Mouse (Mus musculus): ENCODE measurements around the gene Unc13a. TPM values are rescaled to one million over a fixed set of nuclear protein-coding genes. Genes with fewer than 3 reads are reported as not detected.
"Not testable (repeated sequence)": the region's sequence is repeated elsewhere in the genome, so short reads cannot be mapped to it uniquely, and the experiment has no call there.

Gene Unc13a
- polyA plus RNA-seq (2016; fragmentation: Nextera tagmentation; extraction: Ambion mirVana): 16.3 and 16.7 TPM in 2 replicates

DNA sequence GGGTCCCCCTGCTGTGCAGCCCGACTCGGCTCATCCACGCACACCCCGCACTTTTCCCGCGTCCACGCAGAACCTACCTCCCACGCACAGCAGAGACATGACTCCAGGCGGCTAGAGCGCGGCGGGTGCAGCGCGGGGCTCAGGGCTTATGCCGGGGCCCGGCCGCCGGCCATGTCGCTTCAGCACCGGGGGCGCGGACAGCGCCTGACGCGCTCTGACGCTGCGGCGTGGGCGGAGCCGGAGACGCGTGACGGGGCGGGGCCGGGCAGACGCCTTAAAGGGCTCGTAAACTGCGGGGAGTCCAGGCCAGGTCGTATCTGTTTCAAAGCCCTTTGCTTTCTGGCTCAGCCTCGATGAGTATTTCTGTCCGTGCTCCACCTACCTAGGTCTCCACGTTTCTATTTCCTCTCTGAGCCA, at the start of gene Unc13a:
TSS of gene Unc13a (minus strand) at position 209 of the 417 bp plus-strand sequence.
- Histone ChIP-seq H3K36me3 (no peaks in the 10 kb centered on the region), H3K27ac (peak within 1 kb of the TSS; percentile 72), H3K9me3 (no peaks in the 10 kb centered on the region), H3K4me3 (peak within 1 kb of the TSS; percentile 75), H3K27me3 (replicated peaks) (peaks cover 42% of the 10 kb centered on the region), H3K4me1 (peaks cover 37% of the 10 kb centered on the region), H3K9ac (peak within 1 kb of the TSS; percentile 70), H3K4me2 (replicated peaks) (peak within 1 kb of the TSS; percentile 90)
- 0% methylated on average over 42 of the region's 42 CpGs for WGBS
- peak; percentile 66 for ATAC-seq (ENCODE audit: low FRiP score, low read depth)

DNA sequence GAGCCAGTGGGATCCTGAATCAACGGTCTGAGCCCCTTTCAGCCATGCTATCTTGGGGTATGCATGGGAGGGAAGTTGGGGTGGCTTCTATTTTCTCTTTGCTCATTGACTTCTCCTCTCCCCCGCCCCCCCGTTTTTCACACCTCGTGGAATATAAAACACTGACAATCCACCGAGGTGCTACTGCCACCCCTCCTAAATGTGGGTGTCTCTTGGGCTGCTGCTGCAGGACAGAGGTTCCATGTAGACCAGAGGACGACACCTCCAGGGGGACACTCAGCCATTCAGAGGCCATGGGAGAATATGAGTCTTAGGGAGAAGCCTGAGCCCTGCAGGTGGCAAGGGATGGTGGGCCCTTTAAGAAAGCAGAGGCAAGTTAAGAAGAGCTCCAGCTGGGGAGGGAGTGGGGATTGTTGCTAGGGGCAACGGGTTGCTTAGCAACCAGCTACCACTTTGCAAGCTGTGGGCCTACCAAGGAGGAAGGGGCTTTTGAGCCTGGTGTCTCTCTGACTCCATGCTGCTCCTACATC, 48.4 kb upstream of the Unc13a start:
- Histone ChIP-seq H3K9ac (no peak overlapping the region), H3K4me3 (no peak overlapping the region), H3K9me3 (no peaks in the 10 kb centered on the region), H3K27ac (no peak overlapping the region), H3K4me1 (peaks cover 27% of the 10 kb centered on the region), H3K36me3 (peaks cover 16% of the 10 kb centered on the region), H3K4me2 (replicated peaks) (peak overlapping the region; percentile 43), H3K27me3 (replicated peaks) (no peaks in the 10 kb centered on the region; the same call in 1 of the 2 replicates)
- peak; percentile 60 for ATAC-seq (ENCODE audit: low FRiP score, low read depth)
- WGBS: 24% methylated on average over 7 of the region's 7 CpGs

GRCm38 (mm10) chr8:71719218-71719617, 47.7 kb upstream of the Unc13a start:
- H3K4me2 ChIP-seq (replicated peaks): peak overlapping the region; percentile 43; the same call in 1 of the 2 replicates
- peak; percentile 21; the same call in 1 of the 2 replicates for ATAC-seq (ENCODE audit: low FRiP score, low read depth)
- peaks cover 27% of the 10 kb centered on the region for H3K4me1 ChIP-seq
- 59% methylated on average over 4 of the region's 4 CpGs for WGBS
- H3K27ac ChIP-seq: no peak overlapping the region
- no peaks in the 10 kb centered on the region for H3K9me3 ChIP-seq
- H3K36me3 ChIP-seq: peaks cover 21% of the 10 kb centered on the region
- H3K9ac ChIP-seq: no peak overlapping the region
- H3K4me3 ChIP-seq: no peak overlapping the region
- no peaks in the 10 kb centered on the region; the same call in 1 of the 2 replicates for H3K27me3 ChIP-seq (replicated peaks)

DNA sequence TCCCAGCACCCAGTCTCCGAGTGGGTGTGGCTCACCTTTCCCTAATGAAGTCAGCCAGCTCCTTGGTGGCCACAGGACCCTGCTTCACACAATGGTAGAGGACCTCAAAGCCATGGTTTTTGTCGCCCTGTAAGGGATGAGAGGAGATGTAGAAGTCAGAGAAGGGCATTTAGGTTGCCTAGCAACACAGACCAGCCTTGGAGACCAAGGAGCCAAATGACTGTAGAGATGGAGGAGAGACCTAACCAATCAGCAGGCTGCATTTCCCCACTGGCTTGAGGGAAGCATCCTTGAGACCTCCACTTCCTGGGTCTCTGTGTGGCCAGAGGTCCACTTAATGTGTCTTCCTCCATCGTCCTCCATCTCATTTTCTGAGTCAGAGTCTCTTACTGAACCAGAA, 46.7 kb upstream of the Unc13a start:
- peaks cover 27% of the 10 kb centered on the region for H3K4me1 ChIP-seq
- H3K4me3 ChIP-seq: no peak overlapping the region
- no peak overlapping the region for H3K9ac ChIP-seq
- H3K27me3 ChIP-seq (replicated peaks): no peaks in the 10 kb centered on the region; the same call in 1 of the 2 replicates
- H3K27ac ChIP-seq: no peak overlapping the region
- no peak overlapping the region for H3K4me2 ChIP-seq (replicated peaks)
- WGBS: 40% methylated on average over 3 of the region's 3 CpGs
- H3K9me3 ChIP-seq: no peaks in the 10 kb centered on the region
- H3K36me3 ChIP-seq: peaks cover 26% of the 10 kb centered on the region
- ATAC-seq (ENCODE audit: low FRiP score, low read depth): no peak

- Histone ChIP-seq H3K4me2 (replicated peaks) (no peak overlapping the region), H3K9ac (no peak overlapping the region), H3K36me3 (peaks cover 26% of the 10 kb centered on the region), H3K4me3 (no peak overlapping the region), H3K9me3 (no peaks in the 10 kb centered on the region), H3K27ac (no peak overlapping the region), H3K27me3 (replicated peaks) (no peaks in the 10 kb centered on the region; the same call in 1 of the 2 replicates), H3K4me1 (peaks cover 27% of the 10 kb centered on the region)
- WGBS: 92% methylated on average over 12 of the region's 12 CpGs
- no peak for ATAC-seq (ENCODE audit: low FRiP score, low read depth)
These were observed 45.5 kb upstream of the Unc13a start for GRCm38 (mm10) chr8:71717096-71717495.

- ATAC-seq (ENCODE audit: low FRiP score, low read depth): no peak
- Histone ChIP-seq H3K4me3 (no peak overlapping the region), H3K27me3 (replicated peaks) (no peaks in the 10 kb centered on the region; the same call in 1 of the 2 replicates), H3K27ac (no peak overlapping the region), H3K4me2 (replicated peaks) (no peak overlapping the region), H3K9me3 (no peaks in the 10 kb centered on the region), H3K36me3 (peaks cover 31% of the 10 kb centered on the region), H3K4me1 (peaks cover 25% of the 10 kb centered on the region), H3K9ac (no peak overlapping the region)
- 86% methylated on average over 13 of the region's 13 CpGs for whole genome bisulfite sequencing
These were observed 45.0 kb upstream of the Unc13a start for GRCm38 (mm10) chr8:71716561-71717053.

DNA sequence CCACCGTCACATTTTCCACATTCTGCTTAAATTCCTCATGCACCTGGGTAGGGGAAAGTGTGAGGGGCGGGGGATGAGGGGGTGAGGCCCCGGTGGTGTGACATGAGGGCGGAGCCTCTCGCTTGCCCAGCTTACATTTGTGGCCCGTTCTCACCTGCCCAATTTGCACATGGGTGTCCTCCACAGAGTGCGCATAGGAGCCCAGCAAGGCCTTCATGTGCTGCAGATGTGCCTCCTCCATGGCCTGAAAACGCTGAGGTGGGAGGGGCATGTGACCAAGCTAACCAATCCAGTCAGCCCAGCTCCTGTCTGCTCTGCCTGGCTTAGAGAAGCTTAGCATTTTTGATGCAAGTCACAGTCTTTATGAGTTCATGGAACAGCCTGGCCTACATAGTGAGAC, 44.0 kb upstream of the Unc13a start:
- no peaks in the 10 kb centered on the region; the same call in 1 of the 2 replicates for H3K27me3 ChIP-seq (replicated peaks)
- no peaks in the 10 kb centered on the region for H3K9me3 ChIP-seq
- H3K36me3 ChIP-seq: peaks cover 34% of the 10 kb centered on the region
- H3K27ac ChIP-seq: no peak overlapping the region
- peaks cover 14% of the 10 kb centered on the region for H3K4me1 ChIP-seq
- no peak for ATAC-seq (ENCODE audit: low FRiP score, low read depth)
- H3K4me2 ChIP-seq (replicated peaks): no peak overlapping the region
- H3K4me3 ChIP-seq: no peak overlapping the region
- H3K9ac ChIP-seq: no peak overlapping the region
- WGBS: 55% methylated on average over 8 of the region's 8 CpGs

- Histone ChIP-seq H3K27me3 (replicated peaks) (peaks cover 20% of the 10 kb centered on the region), H3K4me3 (no peak overlapping the region), H3K9me3 (no peaks in the 10 kb centered on the region), H3K4me2 (replicated peaks) (no peak overlapping the region), H3K36me3 (peaks cover 26% of the 10 kb centered on the region), H3K4me1 (peaks cover 8% of the 10 kb centered on the region; the same call in 1 of the 2 replicates), H3K27ac (no peak overlapping the region), H3K9ac (no peak overlapping the region)
- 89% methylated on average over 2 of the region's 2 CpGs for WGBS
- no peak for ATAC-seq (ENCODE audit: low FRiP score, low read depth)
These were observed 40.0 kb upstream of the Unc13a start for GRCm38 (mm10) chr8:71711574-71711973.

GRCm38 (mm10) chr8:71709800-71710446, 38.4 kb upstream of the Unc13a start:
- ATAC-seq (ENCODE audit: low FRiP score, low read depth): peak; percentile 59
- H3K36me3 ChIP-seq: peaks cover 17% of the 10 kb centered on the region; the same call in 1 of the 2 replicates
- peaks cover 24% of the 10 kb centered on the region for H3K27me3 ChIP-seq (replicated peaks)
- H3K9me3 ChIP-seq: no peaks in the 10 kb centered on the region
- 20% methylated on average over 25 of the region's 25 CpGs for WGBS
- peak overlapping the region; percentile 49 for H3K4me2 ChIP-seq (replicated peaks)
- no peak overlapping the region for H3K27ac ChIP-seq
- no peak overlapping the region for H3K4me3 ChIP-seq
- no peak overlapping the region for H3K9ac ChIP-seq
- H3K4me1 ChIP-seq: peaks cover 8% of the 10 kb centered on the region; the same call in 1 of the 2 replicates

DNA sequence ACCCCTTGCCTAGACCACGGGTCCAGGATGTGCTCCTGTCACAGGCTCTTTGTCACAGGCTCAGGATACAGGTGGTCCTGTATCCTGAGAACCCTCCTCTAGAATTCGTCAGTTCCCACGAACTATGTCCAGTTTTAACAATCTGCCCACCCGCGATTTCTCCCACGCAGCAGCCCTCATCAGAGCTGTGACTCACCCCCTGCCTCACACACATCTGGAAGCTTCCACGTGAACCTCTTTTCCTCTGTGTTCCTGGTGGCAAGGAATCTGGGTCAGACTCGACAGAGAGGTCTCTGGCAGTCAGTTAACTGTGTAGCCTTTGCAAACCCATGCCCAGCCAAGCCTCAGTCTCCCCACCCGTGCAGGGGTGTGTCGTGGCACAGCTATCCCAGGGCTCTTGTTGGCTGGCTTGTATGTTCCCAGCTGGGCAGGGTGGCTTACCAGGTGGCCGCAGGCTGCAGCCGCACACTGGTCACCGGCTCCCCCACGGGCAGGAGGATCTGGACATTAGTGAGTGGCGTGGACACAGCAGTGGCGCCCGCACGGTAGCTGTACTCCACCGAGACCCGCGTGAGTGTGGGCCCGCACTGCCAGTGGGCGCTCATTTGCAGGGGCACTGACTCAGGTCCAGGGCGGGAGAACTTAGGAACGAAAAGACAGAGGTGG, 37.7 kb upstream of the Unc13a start:
- peaks cover 8% of the 10 kb centered on the region; the same call in 1 of the 2 replicates for H3K4me1 ChIP-seq
- H3K36me3 ChIP-seq: peaks cover 13% of the 10 kb centered on the region; the same call in 1 of the 2 replicates
- H3K4me2 ChIP-seq (replicated peaks): peak overlapping the region; percentile 49
- WGBS: 40% methylated on average over 25 of the region's 25 CpGs
- H3K9me3 ChIP-seq: no peaks in the 10 kb centered on the region
- ATAC-seq (ENCODE audit: low FRiP score, low read depth): peak; percentile 46
- H3K27me3 ChIP-seq (replicated peaks): peaks cover 29% of the 10 kb centered on the region
- H3K27ac ChIP-seq: no peak overlapping the region
- no peak overlapping the region for H3K4me3 ChIP-seq
- no peak overlapping the region for H3K9ac ChIP-seq

DNA sequence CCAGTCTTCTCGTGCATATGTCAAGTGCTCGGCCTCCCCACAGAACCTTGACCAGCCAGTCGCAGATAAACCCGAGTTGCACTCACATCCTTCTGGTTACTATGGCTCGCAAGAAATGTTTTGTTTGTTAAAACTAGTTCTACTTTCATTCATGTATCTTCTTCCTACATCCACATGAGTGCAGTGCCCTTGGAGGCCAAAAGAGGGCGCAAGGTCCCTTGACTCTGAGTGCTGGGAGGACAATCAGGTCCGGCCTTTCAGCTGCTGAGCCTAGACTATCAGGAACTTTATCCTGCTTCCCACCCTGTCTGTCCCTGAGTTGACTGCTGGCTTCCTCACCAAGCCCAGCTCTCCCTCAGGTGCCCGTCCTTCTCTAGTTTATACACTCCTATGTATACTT, 36.3 kb upstream of the Unc13a start:
- Histone ChIP-seq H3K27ac (no peak overlapping the region), H3K4me1 (peaks cover 8% of the 10 kb centered on the region; the same call in 1 of the 2 replicates), H3K4me2 (replicated peaks) (no peak overlapping the region), H3K27me3 (replicated peaks) (peaks cover 37% of the 10 kb centered on the region), H3K36me3 (0 out of 2 replicates have a peak, but pooled peaks cover 8% of the 10 kb centered on the region), H3K4me3 (no peak overlapping the region), H3K9ac (no peak overlapping the region), H3K9me3 (no peaks in the 10 kb centered on the region)
- WGBS: 41% methylated on average over 8 of the region's 8 CpGs
- ATAC-seq (ENCODE audit: low FRiP score, low read depth): no peak

DNA sequence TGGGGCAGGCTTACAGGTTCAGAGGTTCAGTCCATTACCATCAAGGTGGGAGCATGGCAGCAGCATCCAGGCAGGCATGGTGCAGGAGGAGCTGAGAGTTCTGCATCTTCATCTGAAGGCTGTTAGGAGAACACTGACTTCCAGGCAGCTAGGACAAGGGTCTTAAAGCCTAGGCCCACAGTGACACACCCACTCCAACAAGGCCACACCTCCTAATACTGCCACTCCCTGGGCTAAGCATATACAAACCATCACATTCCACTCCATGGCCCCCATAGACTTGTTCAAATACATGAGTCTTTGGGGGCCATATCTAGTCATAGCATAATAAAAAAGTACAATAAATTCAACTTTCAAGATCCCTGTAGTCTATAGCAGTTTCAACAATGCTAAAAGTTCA, 31.8 kb upstream of the Unc13a start:
- peaks cover 62% of the 10 kb centered on the region for H3K27me3 ChIP-seq (replicated peaks)

More for the DNA sequence above, 31.8 kb upstream of the Unc13a start:
- not testable (repeated sequence) for H3K4me3 ChIP-seq; H3K9ac ChIP-seq; H3K27ac ChIP-seq; ATAC-seq (ENCODE audit: low FRiP score, low read depth); H3K4me2 ChIP-seq (replicated peaks); H3K9me3 ChIP-seq; H3K4me1 ChIP-seq; H3K36me3 ChIP-seq
